Mouse (Mus musculus) liver, embryonic 14.5 days (tissue): ENCODE measurements around the gene Cdsn. TPM values are rescaled to one million over a fixed set of nuclear protein-coding genes. Genes with fewer than 3 reads are reported as not detected.

ENCODE experiments used
- ATAC-seq: fragments of 200-750 bp; cut with Nextera tagmentation; 2 replicates; pipeline ENCODE4 v1.8.0; 2017; ENCODE audit warnings: moderate number of reproducible peaks, mild to moderate bottlenecking, moderate library complexity; ENCODE audit not compliant: insufficient read depth
- DNase-seq, 3 experiments: peaks; one replicate each; pipeline ENCODE4 v3.0.0-alpha.2; 2012 to 2013; ENCODE audit warnings: low read depth in 3 of 3, low spot score in 3 of 3
- H3K27ac ChIP-seq: fragments of 300-500 bp; sonication (generic); 2 replicates; pipeline ENCODE4 v1.5.1; 2014; ENCODE audit warnings: moderate library complexity, mild to moderate bottlenecking, control low read depth, inconsistent platforms
- H3K27me3 ChIP-seq: fragments of 300-500 bp; sonication (generic); 2 replicates; pipeline ENCODE4 v1.6.1; 2014; ENCODE audit warnings: mild to moderate bottlenecking, low read length, moderate library complexity; ENCODE audit not compliant: control insufficient read depth, insufficient read depth
- H3K36me3 ChIP-seq: fragments of 300-500 bp; sonication (generic); replicated peaks from 2 replicates; pipeline ENCODE4 v1.6.1; 2014; ENCODE audit warnings: low read depth; ENCODE audit not compliant: control insufficient read depth, insufficient read depth
- H3K4me1 ChIP-seq, 2 experiments: fragments of 200-500 bp in 1 of 2; fragments of 300-500 bp in 1 of 2; sonication (generic) in 1 of 2; replicated peaks; 2 replicates each; pipeline ENCODE4 v1.6.1; 2012 to 2014; ENCODE audit warnings: antibody characterized with exemption in 1 of 2, inconsistent platforms in 1 of 2, low read length in 1 of 2; ENCODE audit not compliant: control insufficient read depth in 2 of 2, insufficient read depth in 2 of 2
- H3K4me2 ChIP-seq: fragments of 300-500 bp; sonication (generic); 2 replicates; pipeline ENCODE4 v1.6.1; 2014; ENCODE audit warnings: low read depth, mild to moderate bottlenecking, control low read depth, moderate library complexity
- H3K4me3 ChIP-seq, 2 experiments: fragments of 200-500 bp in 1 of 2; fragments of 300-500 bp in 1 of 2; sonication (generic) in 1 of 2; 2 replicates each; pipeline ENCODE4 v1.5.1; 2012 to 2014; ENCODE audit warnings: low read depth in 2 of 2, low read length in 2 of 2, mild to moderate bottlenecking in 2 of 2, control low read depth in 1 of 2, inconsistent platforms in 1 of 2, moderate library complexity in 1 of 2; ENCODE audit not compliant: insufficient read depth in 1 of 2
- H3K9ac ChIP-seq: fragments of 300-500 bp; sonication (generic); replicated peaks from 2 replicates; pipeline ENCODE4 v1.6.1; 2014; ENCODE audit warnings: mild to moderate bottlenecking, control low read depth, moderate library complexity
- H3K9me3 ChIP-seq: fragments of 300-500 bp; sonication (generic); 2 replicates; pipeline ENCODE4 v1.6.1; 2016; ENCODE audit warnings: low read length, mixed read lengths; ENCODE audit not compliant: control insufficient read depth
- CTCF ChIP-seq: IDR thresholded peaks from 2 replicates; pipeline ENCODE4 v1.5.1; 2016; ENCODE audit warnings: antibody characterized with exemption, low read depth, control low read depth
- EP300 ChIP-seq: IDR thresholded peaks from 2 replicates; pipeline ENCODE4 v1.6.1; 2016; ENCODE audit warnings: antibody characterized with exemption, low read depth
- WGBS: fragments of 180-500 bp; shearing (Covaris S2); extraction: QIAGEN DNeasy Blood & Tissue Kit; methylation state at CpG from one replicate; pipeline ENCODE4 v1.1.7; 2014; ENCODE audit not compliant: insufficient replicate concordance; 5-methylcytosine and 5-hydroxymethylcytosine counted together
- polyA plus RNA-seq, 2 experiments: library from polyadenylated mRNA; depleted of rRNA in 1 of 2; stranded (reverse) in 1 of 2; unstranded in 1 of 2; fragments of >200 nt; fragmentation: Nextera tagmentation in 1 of 2; extraction: Ambion mirVana in 1 of 2; gene quantifications; 2 replicates each; pipeline versions ENCODE4 v1.2.1 to v1.2.3; 2012 to 2014

The Cdsn gene
- polyA plus RNA-seq, 2 experiments = not detected

- H3K4me3 ChIP-seq = no peak within 1 kb of the TSS
- no peak for TF ChIP-seq CTCF
- TF ChIP-seq EP300 = no peak
- WGBS = 34% methylated on average over 3 of the region's 3 CpGs
- no peak for ATAC-seq
- no peak within 1 kb of the TSS for H3K27ac ChIP-seq
- H3K36me3 ChIP-seq = no peaks in the 10 kb centered on the region
- no peaks in the 10 kb centered on the region for H3K4me1 ChIP-seq
- no peaks in the 10 kb centered on the region for H3K9me3 ChIP-seq
- no peak within 1 kb of the TSS for H3K9ac ChIP-seq
- peaks cover 10% of the 10 kb centered on the region for H3K27me3 ChIP-seq
- DNase-seq = no peak
- H3K4me2 ChIP-seq = no peak within 1 kb of the TSS
Observed at GRCm38 (mm10) chr17:35567150-35567549, 15.2 kb downstream of the Cdsn start, which contains the start of gene 2300002M23Rik. Gene 2300002M23Rik, plus strand, starts transcription at chr17:35567450.

DNA sequence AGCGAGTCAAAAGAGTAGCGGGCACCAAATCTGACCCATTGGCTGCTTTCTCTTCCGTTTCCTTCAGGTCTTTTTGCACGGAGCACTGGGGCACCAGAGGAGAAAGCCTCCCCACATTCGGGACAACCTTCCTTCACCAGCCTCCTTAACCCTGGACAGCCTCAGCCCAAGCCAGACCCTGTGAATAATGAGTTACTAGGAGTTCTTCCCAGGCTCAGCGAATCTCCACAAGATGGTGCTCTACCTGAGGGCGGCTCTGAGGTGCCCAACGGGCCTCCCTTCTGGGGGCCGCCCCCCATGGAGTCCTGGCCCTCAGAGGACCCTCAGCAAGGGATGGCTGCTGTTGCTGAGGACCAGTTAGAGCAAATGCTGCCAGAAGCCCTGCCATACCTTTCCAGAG lies 15.8 kb downstream of the Cdsn start:
- H3K36me3 ChIP-seq = no peaks in the 10 kb centered on the region
- H3K4me3 ChIP-seq = no peak overlapping the region
- WGBS = 17% methylated on average over 9 of the region's 9 CpGs
- no peaks in the 10 kb centered on the region for H3K9me3 ChIP-seq
- no peak overlapping the region for H3K4me2 ChIP-seq
- H3K27me3 ChIP-seq = peaks cover 10% of the 10 kb centered on the region
- no peak overlapping the region for H3K9ac ChIP-seq
- H3K4me1 ChIP-seq = no peaks in the 10 kb centered on the region
- TF ChIP-seq CTCF = no peak
- TF ChIP-seq EP300 = no peak
- H3K27ac ChIP-seq = no peak overlapping the region
- DNase-seq (no peak), ATAC-seq (no peak)

- no peak for TF ChIP-seq EP300
- TF ChIP-seq CTCF = no peak
- Histone ChIP-seq H3K9me3 (no peaks in the 10 kb centered on the region), H3K36me3 (no peaks in the 10 kb centered on the region), H3K4me2 (no peak overlapping the region), H3K27ac (no peak overlapping the region), H3K4me3 (no peak overlapping the region), H3K9ac (no peak overlapping the region), H3K27me3 (peaks cover 10% of the 10 kb centered on the region), H3K4me1 (no peaks in the 10 kb centered on the region)
- no peak for ATAC-seq
- no peak for DNase-seq
- 7% methylated on average over 28 of the region's 28 CpGs for WGBS
Observed at GRCm38 (mm10) chr17:35569091-35569944, 17.4 kb downstream of the Cdsn start.

DNA sequence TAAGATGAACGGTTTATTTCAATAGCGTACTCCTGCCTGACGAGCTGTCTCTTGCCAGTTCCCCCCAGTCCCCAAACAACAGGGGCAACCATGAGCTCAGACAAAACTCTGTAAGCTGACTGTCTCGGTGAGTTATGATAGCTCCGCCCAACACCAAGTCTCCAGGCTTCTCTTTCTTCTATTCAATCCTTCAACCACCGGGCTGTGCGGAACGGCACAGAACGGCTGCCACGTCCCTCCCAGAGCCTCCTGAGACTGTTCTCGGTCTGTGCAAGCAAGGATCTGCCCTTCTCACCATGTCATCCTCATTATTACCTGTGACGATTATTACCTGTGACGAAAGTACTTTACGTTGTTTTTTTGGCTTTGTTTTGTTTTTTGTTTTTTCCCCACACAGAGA lies 18.9 kb downstream of the Cdsn start:
- no peaks in the 10 kb centered on the region for H3K4me1 ChIP-seq
- 66% methylated on average over 14 of the region's 14 CpGs for WGBS
- H3K4me2 ChIP-seq = no peak overlapping the region
- H3K27ac ChIP-seq = no peak overlapping the region
- no peak for TF ChIP-seq CTCF
- no peak for TF ChIP-seq EP300
- ATAC-seq (no peak), DNase-seq (no peak)
- H3K9me3 ChIP-seq = no peaks in the 10 kb centered on the region
- no peak overlapping the region for H3K4me3 ChIP-seq
- peaks cover 10% of the 10 kb centered on the region for H3K27me3 ChIP-seq
- H3K9ac ChIP-seq = no peak overlapping the region
- no peaks in the 10 kb centered on the region for H3K36me3 ChIP-seq

- H3K4me2 ChIP-seq = no peak overlapping the region
- H3K4me1 ChIP-seq = no peaks in the 10 kb centered on the region
- no peak for DNase-seq
- TF ChIP-seq CTCF = peak; percentile 31; the same call in 1 of the 2 replicates
- no peak for TF ChIP-seq EP300
- no peak for ATAC-seq
- no peak overlapping the region for H3K4me3 ChIP-seq
- no peaks in the 10 kb centered on the region for H3K9me3 ChIP-seq
- H3K36me3 ChIP-seq = no peaks in the 10 kb centered on the region
- no peak overlapping the region for H3K27ac ChIP-seq
- no peak overlapping the region for H3K9ac ChIP-seq
- 70% methylated on average over 7 of the region's 7 CpGs for WGBS
- peaks cover 10% of the 10 kb centered on the region for H3K27me3 ChIP-seq
Observed at GRCm38 (mm10) chr17:35571477-35571876, 19.5 kb downstream of the Cdsn start.
